Mouse (Mus musculus): ENCODE measurements around the gene March9. TPM values are rescaled to one million over a fixed set of nuclear protein-coding genes. Genes with fewer than 3 reads are reported as not detected.

March9 gene
- total RNA-seq, 2 experiments from 2014 or later = 6.3 to 6.8 TPM

DNA sequence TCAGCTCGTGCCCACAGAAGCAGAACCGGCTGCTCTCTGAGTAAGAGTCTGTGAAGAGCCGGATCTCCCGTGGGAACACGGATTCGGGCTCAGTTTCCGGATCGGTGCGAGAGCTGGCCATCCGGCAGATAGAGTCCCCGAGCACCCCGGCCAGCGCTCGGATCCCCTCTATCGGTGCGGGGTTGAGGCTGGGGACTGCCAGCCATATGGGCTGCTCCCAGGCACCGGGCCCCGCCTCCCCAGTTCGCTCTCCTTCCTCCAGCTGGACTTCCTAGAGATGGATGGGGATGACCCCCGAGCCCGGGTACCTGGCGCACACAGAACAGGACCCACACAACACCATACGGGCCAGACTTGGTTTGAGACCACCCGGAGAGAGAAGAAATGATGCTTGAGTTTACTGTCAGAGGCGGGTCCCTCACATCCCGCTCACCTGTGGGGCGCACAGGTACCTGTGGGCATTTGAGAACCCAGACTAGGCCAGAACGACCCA is 18.7 kb downstream of the March9 start, which contains the start of the genes Mettl1 and Eef1akmt3:
Mettl1 (plus strand) TSS at position 141 of the 493 bp plus-strand sequence.
Eef1akmt3 (minus strand) TSS at position 240 of the 493 bp plus-strand sequence.
- DNase-seq (ENCODE audit: low spot score in 2 of 2) = peak in 1 of 2 experiments; percentile 57

DNA sequence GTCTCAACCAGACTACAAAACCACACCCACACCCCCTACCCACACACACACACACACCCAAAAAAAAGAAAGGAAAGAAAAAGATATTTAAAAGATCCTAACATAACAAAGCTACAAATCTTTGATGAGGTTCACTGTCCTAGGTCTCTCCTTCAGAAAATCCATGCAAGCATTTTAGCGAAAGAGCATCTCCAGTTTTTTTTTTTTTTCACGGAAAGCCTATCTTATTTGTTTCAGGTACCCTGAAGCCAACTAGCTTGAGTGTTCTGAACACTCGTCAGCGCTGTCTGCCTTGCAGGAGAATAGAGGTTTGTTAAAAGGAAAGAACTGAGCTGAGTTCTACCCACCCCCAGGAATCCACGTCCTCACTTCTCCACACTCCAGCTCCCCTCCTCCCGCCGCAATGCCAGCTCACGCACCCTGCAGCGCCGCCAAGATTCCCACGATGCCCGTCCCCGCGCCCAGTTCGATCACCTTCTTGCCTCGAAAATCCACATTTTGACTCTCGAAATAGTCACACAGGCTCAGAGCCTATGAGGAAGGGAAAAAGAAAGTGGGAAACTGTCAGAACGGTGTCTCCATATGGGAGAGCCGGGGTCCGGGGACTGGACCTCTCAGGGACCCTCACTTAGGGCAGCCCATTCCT is 19.3 kb downstream of the March9 start:
- no peak for DNase-seq (ENCODE audit: low spot score in 2 of 2)

DNA sequence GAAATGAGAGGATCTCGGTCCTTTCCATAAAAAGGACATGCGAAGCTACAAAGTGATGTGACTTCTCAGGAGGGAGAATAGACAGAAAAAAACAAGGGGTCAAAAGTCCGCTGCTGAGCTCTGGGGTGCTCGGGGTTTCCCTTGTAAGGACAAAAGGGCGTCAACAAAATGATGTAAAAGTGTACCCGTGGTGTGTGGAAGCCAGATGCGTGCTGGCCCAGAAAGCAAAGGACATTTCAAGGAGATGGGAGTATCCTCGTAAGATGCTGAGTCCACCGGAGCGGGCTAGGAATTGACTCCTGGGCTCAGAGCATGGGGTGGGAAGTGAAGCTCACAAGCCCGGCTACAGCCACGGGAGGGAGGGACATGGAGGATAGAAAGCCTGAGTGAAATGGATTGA is 22.3 kb downstream of the March9 start:
- no peak for DNase-seq (ENCODE audit: low spot score in 2 of 2)

DNA sequence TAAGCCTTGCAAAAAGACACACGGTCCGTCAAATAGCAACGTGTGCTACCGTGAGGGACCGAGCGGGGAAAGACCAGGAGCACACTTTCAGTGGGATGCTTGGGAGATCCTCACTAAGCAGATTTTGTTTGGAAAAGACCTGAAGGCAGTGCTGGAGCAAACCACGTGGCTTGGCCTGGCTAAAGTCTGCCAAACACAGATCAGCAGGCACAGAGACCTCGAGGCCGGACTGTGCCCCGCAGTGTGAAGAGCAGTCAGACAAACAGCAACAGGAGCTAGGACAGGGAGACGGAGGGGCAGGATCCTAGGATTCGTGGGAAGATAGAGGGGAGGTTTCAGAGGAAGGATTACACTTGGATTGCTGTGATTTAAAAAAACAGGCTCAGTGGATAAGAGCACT is 23.7 kb downstream of the March9 start:
- no peak for DNase-seq (ENCODE audit: low spot score in 2 of 2)

DNA sequence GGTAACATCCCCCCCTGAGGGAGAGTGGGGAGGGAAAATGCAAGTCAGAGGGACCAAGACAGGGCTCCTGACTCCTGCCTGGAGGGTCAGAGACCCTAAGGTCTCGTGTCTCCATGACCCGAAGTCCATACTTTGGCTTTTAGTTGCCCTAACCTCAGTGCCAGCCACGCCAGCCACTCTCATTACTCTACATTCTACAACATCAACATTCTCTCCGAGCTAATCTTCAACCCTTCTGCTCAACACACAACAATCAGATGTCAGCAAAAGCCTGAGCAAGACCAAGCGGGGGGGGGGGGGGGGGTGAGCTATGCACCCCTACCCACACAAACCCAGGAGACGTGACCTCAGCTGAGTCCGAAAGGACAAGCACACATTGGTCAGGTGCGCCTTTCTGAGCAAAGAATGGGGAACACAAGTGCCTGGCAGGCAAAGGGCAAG is 26.7 kb downstream of the March9 start:
- no peak for DNase-seq (ENCODE audit: low spot score in 2 of 2)

DNA sequence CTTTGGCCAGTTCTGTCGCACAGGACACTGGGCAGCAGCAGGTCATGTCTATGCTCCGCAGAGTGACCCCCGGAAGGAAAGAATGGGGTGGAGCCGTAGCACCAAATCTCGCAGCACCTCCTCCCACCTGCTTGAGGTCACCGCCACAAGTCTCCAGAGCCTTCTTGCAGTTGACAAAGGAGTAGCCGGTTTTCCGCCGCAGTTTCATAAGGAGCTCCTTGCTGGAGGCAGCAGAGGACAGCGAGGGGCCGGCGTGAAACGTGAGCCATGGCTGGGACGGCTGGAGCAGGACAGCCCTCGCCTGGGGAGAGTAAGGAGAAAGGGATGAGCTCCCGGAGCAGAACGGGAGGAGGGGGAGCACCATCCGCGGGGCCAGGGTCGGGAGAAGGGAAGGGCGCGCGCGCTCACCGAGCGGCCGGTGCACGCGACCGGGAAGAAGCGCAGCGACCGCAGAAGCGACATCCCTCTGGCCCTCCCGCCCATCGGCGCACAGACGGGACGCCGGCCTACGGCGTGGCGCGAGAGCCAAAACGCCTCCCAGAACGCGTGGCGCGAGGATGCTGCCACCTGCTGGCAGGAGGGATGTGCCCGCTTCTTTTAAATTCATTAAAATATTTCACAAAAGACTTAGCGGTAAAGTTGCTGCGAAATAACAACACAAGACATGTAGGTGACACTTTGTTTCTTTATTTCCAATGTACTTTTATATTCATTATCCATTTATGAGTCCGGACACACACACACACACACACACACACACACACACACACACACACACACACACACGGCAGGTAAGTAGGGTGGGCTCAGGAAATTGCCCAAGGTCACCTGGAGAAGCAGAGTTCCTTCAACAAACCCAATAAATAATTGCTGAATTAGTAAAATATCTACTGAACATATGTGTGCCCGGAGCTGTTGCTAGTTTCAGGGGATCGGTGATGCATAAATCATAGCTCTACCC is 29.4 kb downstream of the March9 start, which contains the start of gene Tsfm:
Tsfm (minus strand) TSS at position 505 of the 961 bp plus-strand sequence.
- peak; percentile 94 to 98 for DNase-seq (ENCODE audit: low spot score in 2 of 2)

DNA sequence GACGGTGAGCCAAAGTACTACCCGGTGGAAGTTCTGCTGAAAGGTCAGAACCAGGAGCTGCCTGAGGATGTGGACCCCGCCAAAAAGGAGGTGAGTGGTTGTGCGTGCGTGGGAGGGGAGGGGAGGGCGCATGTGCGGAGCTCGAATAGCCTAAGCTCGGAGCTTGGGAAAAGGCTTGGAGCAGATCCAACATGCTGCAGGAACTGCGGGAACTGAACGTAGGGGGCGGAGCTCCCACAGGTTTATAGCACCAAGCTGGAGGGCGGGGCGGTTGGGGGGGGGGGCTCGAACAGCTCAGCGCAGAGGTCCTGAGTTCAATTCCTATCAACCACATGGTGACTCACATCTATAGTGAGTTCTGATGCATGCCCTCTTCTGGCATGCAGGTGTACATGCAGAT is 41.6 kb downstream of the March9 start:
- no peak for DNase-seq (ENCODE audit: low spot score in 2 of 2)

DNA sequence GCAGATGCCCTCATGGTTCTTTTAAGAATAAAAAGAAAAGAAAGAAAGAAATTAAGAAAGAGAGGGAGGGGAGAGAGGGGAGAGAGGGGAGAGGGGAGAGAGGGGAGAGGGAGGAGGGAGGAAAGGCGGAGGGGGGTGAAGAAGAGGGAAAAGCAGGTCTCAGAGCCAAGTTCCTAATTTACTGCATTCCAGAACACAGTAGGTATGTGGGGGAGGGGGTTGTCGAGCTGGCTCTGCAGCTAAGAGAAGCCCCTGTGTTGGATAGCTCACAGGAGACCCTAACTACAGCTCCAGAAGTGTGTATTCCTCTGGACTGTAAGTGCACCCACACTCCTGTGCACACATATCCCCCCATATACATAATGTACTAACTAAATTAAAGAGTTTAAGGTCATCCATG is 42.9 kb downstream of the March9 start:
- no peak for DNase-seq (ENCODE audit: low spot score in 2 of 2)

DNA sequence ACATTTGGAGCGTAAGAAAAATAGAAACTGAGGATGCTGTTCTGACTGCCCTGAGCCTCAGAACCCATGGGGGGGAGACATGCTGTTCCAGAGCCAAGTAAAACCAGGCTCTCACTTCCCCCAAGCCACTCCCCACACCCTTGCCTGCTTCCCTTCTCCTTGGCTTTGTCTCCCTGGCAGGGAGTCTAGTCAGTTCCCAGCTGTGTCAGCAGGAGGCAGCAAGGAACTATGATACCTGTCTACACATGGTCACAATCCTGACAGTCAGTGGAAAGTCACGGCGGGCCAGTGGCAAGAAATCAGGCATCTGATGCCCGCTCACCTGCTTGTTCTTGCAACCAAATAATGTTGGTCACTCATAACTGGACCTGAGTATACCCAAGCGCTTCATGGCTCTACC is 43.5 kb downstream of the March9 start:
- DNase-seq (ENCODE audit: low spot score in 2 of 2) = no peak

Other genes with a start within 250 kb of the March9 start
- gene Atp23, start 158.8 kb downstream of the March9 start, total RNA-seq (2021) = 1 to 10 TPM; 4.6 to 5.5 TPM
- gene Ctdsp2, start 81.5 kb downstream of the March9 start, total RNA-seq (2021) = 10 to 100 TPM; 73.0 to 98.7 TPM
- 1 to 10 TPM in 1 of 2 experiments, under 1 TPM in 1; 0.67 to 5.5 TPM for gene Avil, start 59.5 kb downstream of the March9 start, total RNA-seq (2021)
- 10 to 100 TPM; 55.1 to 61.3 TPM for gene Tsfm, start 29.3 kb downstream of the March9 start, total RNA-seq (2021)
- 10 to 100 TPM; 16.0 to 18.2 TPM for gene Mettl1, start 18.8 kb downstream of the March9 start, total RNA-seq (2021)
- under 1 TPM; 0.26 to 0.27 TPM for gene Eef1akmt3, start 18.7 kb downstream of the March9 start, total RNA-seq (2021)
- gene Cyp27b1, start 11.9 kb downstream of the March9 start, total RNA-seq (2021) = under 1 TPM; 0.42 to 0.56 TPM
- 100 to 1,000 TPM; 138 to 172 TPM for gene Cdk4, start 3.4 kb upstream of the March9 start, total RNA-seq (2021)
- gene Tspan31, start 10.1 kb upstream of the March9 start, total RNA-seq (2021) = 100 to 1,000 TPM; 106 to 107 TPM
- gene Agap2, start 15.1 kb upstream of the March9 start, total RNA-seq (2021) = 1 to 10 TPM; 3.1 to 3.2 TPM
- 100 to 1,000 TPM; 114 to 147 TPM for gene Os9, start 60.9 kb upstream of the March9 start, total RNA-seq (2021)
- gene B4galnt1, start 105.0 kb upstream of the March9 start, total RNA-seq (2021) = 1 to 10 TPM; 7.8 to 8.6 TPM
- 1 to 10 TPM; 1.1 to 1.8 TPM for gene Slc26a10, start 120.5 kb upstream of the March9 start, total RNA-seq (2021)
- gene Arhgef25, start 129.9 kb upstream of the March9 start, total RNA-seq (2021) = 10 to 100 TPM; 18.8 to 20.3 TPM
- 10 to 100 TPM; 63.0 to 67.6 TPM for gene Dtx3, start 135.5 kb upstream of the March9 start, total RNA-seq (2021)
- gene Pip4k2c, start 151.4 kb upstream of the March9 start, total RNA-seq (2021) = 10 to 100 TPM; 41.5 to 44.7 TPM
- gene Kif5a, start 203.2 kb upstream of the March9 start, total RNA-seq (2021) = 1 to 10 TPM; 5.4 to 8.0 TPM
- 100 to 1,000 TPM; 143 to 159 TPM for gene Dctn2, start 206.2 kb upstream of the March9 start, total RNA-seq (2021)
- 10 to 100 TPM; 38.9 to 45.4 TPM for gene Mbd6, start 228.8 kb upstream of the March9 start, total RNA-seq (2021)

All from adrenal gland, adult 18-20 months (tissue).